ENCODE assay signal across 10 mouse cellular contexts in genomic region chr5:36736009-36736408, GRCm38 (mm10). TPM values are rescaled to one million over a fixed set of nuclear protein-coding genes. Genes with fewer than 3 reads are reported as not detected.
DNase-seq lines count a peak whose midpoint lies in the region; ATAC-seq and TF ChIP-seq lines count a peak whose summit lies in the region.
"Had no signal": no experiment of that assay in that cellular context is flagged by ENCODE, and none has a peak within 500 bp of the region (broad histone marks: within the 10 kb centered on the region; RNA-seq: fewer than 3 reads in every experiment).

No protein-coding gene starts in this region.

- H3K4me2 ChIP-seq in liver, embryonic 14.5 days (ENCODE audit: low read depth): peak overlapping the region; percentile 74
- H3K4me2 ChIP-seq in hindbrain, embryonic 14.5 days (replicated peaks): no peak overlapping the region
- H3K4me2 ChIP-seq: limb, embryonic 13.5 days had no signal

- H3K27ac ChIP-seq in heart, adult 2 months: no peak overlapping the region
- H3K27ac ChIP-seq in MEL (ENCODE audit: control insufficient read depth, low read depth, low read length): no peak overlapping the region
- peak overlapping the region; percentile 90 for H3K27ac ChIP-seq in liver, embryonic 14.5 days
- no peak overlapping the region for H3K27ac ChIP-seq in hindbrain, embryonic 14.5 days
- H3K27ac ChIP-seq: limb, embryonic 13.5 days had no signal

- TF ChIP-seq POLR2A in heart, adult 2 months (IDR thresholded peaks at IDR 0.05; ENCODE audit: insufficient read depth, low read depth, low read length): no peak
- no peak for TF ChIP-seq POLR2A in MEL (IDR thresholded peaks at IDR 0.05; ENCODE audit: control insufficient read depth in 1 of 2, insufficient read depth in 1 of 2, low read depth in 1 of 2, low read length in 2 of 2, poor library complexity in 1 of 2)

- H3K27me3 ChIP-seq in heart, adult 2 months (ENCODE audit: control insufficient read depth, insufficient read depth, low read length): no peaks in the 10 kb centered on the region
- no peaks in the 10 kb centered on the region for H3K27me3 ChIP-seq in MEL (ENCODE audit: control insufficient read depth in 1 of 2, insufficient read depth in 2 of 2, low read length in 2 of 2)
- H3K27me3 ChIP-seq in liver, embryonic 14.5 days (ENCODE audit: control insufficient read depth, insufficient read depth, low read length): no peaks in the 10 kb centered on the region
- H3K27me3 ChIP-seq in hindbrain, embryonic 14.5 days (ENCODE audit: control insufficient read depth, insufficient read depth, low read length): no peaks in the 10 kb centered on the region
- H3K27me3 ChIP-seq: limb, embryonic 13.5 days had no signal

- no peak overlapping the region for H3K9ac ChIP-seq in heart, adult 2 months (ENCODE audit: low read depth, low read length)
- no peak overlapping the region; the same call in 1 of the 2 replicates for H3K9ac ChIP-seq in MEL (ENCODE audit: control insufficient read depth, low read depth, low read length, poor library complexity, severe bottlenecking)
- peak overlapping the region; percentile 78 for H3K9ac ChIP-seq in liver, embryonic 14.5 days (replicated peaks)
- H3K9ac ChIP-seq in hindbrain, embryonic 14.5 days: no peak overlapping the region
- H3K9ac ChIP-seq: limb, embryonic 13.5 days had no signal

- TF ChIP-seq RAD21 in MEL (IDR thresholded peaks at IDR 0.05; ENCODE audit: low read depth, low read length): no peak

- H3K9me3 ChIP-seq in MEL (replicated peaks; ENCODE audit: insufficient read depth, low read length): no peaks in the 10 kb centered on the region
- no peaks in the 10 kb centered on the region for H3K9me3 ChIP-seq in liver, embryonic 14.5 days (ENCODE audit: control insufficient read depth, low read length)
- no peaks in the 10 kb centered on the region for H3K9me3 ChIP-seq in hindbrain, embryonic 14.5 days (ENCODE audit: control insufficient read depth, low read length)
- H3K9me3 ChIP-seq: limb, embryonic 13.5 days had no signal

- intact Hi-C loops in heart, adult 2 months (cut with DNase I): no loop called here
- intact Hi-C loops in heart, postnatal 25 days (cut with DNase I): no loop called here

- H3K4me1 ChIP-seq in heart, adult 2 months (ENCODE audit: control insufficient read depth, insufficient read depth, low read length): peaks cover 1% of the 10 kb centered on the region; the same call in 1 of the 2 replicates
- H3K4me1 ChIP-seq in MEL (ENCODE audit: control insufficient read depth in 1 of 2, insufficient read depth in 2 of 2, low read length in 2 of 2): peaks cover 4 to 28% of the 10 kb centered on the region in 2 experiments
- H3K4me1 ChIP-seq in liver, embryonic 14.5 days (replicated peaks; ENCODE audit: control insufficient read depth in 2 of 2, insufficient read depth in 2 of 2, low read length in 1 of 2): peaks cover 75 to 78% of the 10 kb centered on the region in 2 experiments
- H3K4me1 ChIP-seq in hindbrain, embryonic 14.5 days (replicated peaks; ENCODE audit: control insufficient read depth, insufficient read depth, low read length): no peaks in the 10 kb centered on the region
- H3K4me1 ChIP-seq: limb, embryonic 13.5 days had no signal

- 31% methylated on average over 8 of the region's 8 CpGs for WGBS in heart, adult 2 months
- WGBS in liver, embryonic 14.5 days (ENCODE audit: insufficient replicate concordance): 19% methylated on average over 8 of the region's 8 CpGs
- WGBS in hindbrain, embryonic 14.5 days: 79% methylated on average over 8 of the region's 8 CpGs

- H3K79me2 ChIP-seq in heart, adult 2 months (replicated peaks; ENCODE audit: control insufficient read depth, insufficient read depth, low read length): no peaks in the 10 kb centered on the region
- H3K79me2 ChIP-seq in MEL (ENCODE audit: control insufficient read depth, insufficient read depth, low read length, poor library complexity): no peaks in the 10 kb centered on the region

- H3K36me3 ChIP-seq in heart, adult 2 months (ENCODE audit: control insufficient read depth, insufficient read depth, low read length): no peaks in the 10 kb centered on the region
- H3K36me3 ChIP-seq in MEL (ENCODE audit: control insufficient read depth in 1 of 2, insufficient read depth in 2 of 2, low read length in 2 of 2): peaks cover 0 to 15% of the 10 kb centered on the region in 2 experiments; a peak in 2 of 4 replicates
- H3K36me3 ChIP-seq in liver, embryonic 14.5 days (replicated peaks; ENCODE audit: control insufficient read depth, insufficient read depth, low read depth): no peaks in the 10 kb centered on the region
- H3K36me3 ChIP-seq in hindbrain, embryonic 14.5 days (replicated peaks; ENCODE audit: control insufficient read depth, insufficient read depth): no peaks in the 10 kb centered on the region
- H3K36me3 ChIP-seq: limb, embryonic 13.5 days had no signal

- DNase-seq in heart, adult 2 months: peak; percentile 47 to 48
- no peak for DNase-seq in heart, postnatal 25 days (ENCODE audit: low spot score)
- DNase-seq in MEL (ENCODE audit: low read depth, low spot score): peak; percentile 97
- peak; percentile 55 for DNase-seq in c-Kit-positive CD71-negative TER-119-negative erythroid progenitor cells, embryonic 14.5 days (ENCODE audit: low read depth)
- DNase-seq in liver, embryonic 14.5 days (ENCODE audit: low read depth in 3 of 3, low spot score in 3 of 3): peak; percentile 98
- no peak for DNase-seq in embryo, embryonic 10 days (ENCODE audit: low spot score)
- DNase-seq in hindbrain, embryonic 14.5 days (ENCODE audit: low spot score): no peak
- no peak for DNase-seq in thymus, postnatal 14 days
- DNase-seq: kidney, adult 18-20 months had no signal

- no peak for TF ChIP-seq CTCF in heart, adult 2 months (IDR thresholded peaks at IDR 0.05)
- TF ChIP-seq CTCF in MEL (IDR thresholded peaks at IDR 0.05 in 2 of 3, conservative IDR thresholded peaks at IDR 0.05 in 1 of 3; ENCODE audit: control insufficient read depth in 1 of 3, insufficient read depth in 1 of 3, low read depth in 2 of 3, low read length in 3 of 3, poor library complexity in 1 of 3, severe bottlenecking in 1 of 3): no peak
- TF ChIP-seq CTCF in liver, embryonic 14.5 days (IDR thresholded peaks at IDR 0.05; ENCODE audit: low read depth): no peak

- 0 out of 2 replicates have a peak, but pooled peaks have one; percentile 24 for TF ChIP-seq EP300 in heart, adult 2 months (IDR thresholded peaks at IDR 0.05; ENCODE audit: insufficient read depth, low read depth, low read length)
- peak; percentile 99 to 100 for TF ChIP-seq EP300 in MEL (IDR thresholded peaks at IDR 0.05; ENCODE audit: low read depth in 1 of 2, low read length in 2 of 2)
- peak; percentile 99 for TF ChIP-seq EP300 in liver, embryonic 14.5 days (IDR thresholded peaks at IDR 0.05; ENCODE audit: low read depth)

- ATAC-seq in liver, embryonic 14.5 days (ENCODE audit: insufficient read depth): peak; percentile 81
- no peak for ATAC-seq in hindbrain, embryonic 14.5 days (ENCODE audit: low FRiP score)

- no peak overlapping the region for H3K4me3 ChIP-seq in heart, adult 2 months
- no peak overlapping the region for H3K4me3 ChIP-seq in MEL (ENCODE audit: control insufficient read depth in 1 of 2, insufficient read depth in 1 of 2, low read depth in 2 of 2, low read length in 2 of 2)
- peak overlapping the region; percentile 37 to 52 for H3K4me3 ChIP-seq in liver, embryonic 14.5 days (ENCODE audit: insufficient read depth in 1 of 2, low read depth in 2 of 2, low read length in 2 of 2)
- H3K4me3 ChIP-seq in hindbrain, embryonic 14.5 days (replicated peaks; ENCODE audit: low read length): no peak overlapping the region
- H3K4me3 ChIP-seq: limb, embryonic 13.5 days had no signal

TF ChIP-seq in MEL, 35 proteins besides CTCF, POLR2A, EP300 and RAD21 (continues in another document):
- TF ChIP-seq TAL1 (IDR thresholded peaks at IDR 0.05; ENCODE audit: low read length) (peak; percentile 100), SIN3A (IDR thresholded peaks at IDR 0.05; ENCODE audit: low read length) (peak; percentile 96), MAX (IDR thresholded peaks at IDR 0.05; ENCODE audit: low read length) (no peak), ETS1 (IDR thresholded peaks at IDR 0.05; ENCODE audit: low read depth, low read length) (peak; percentile 96), CHD1 (IDR thresholded peaks at IDR 0.05; ENCODE audit: low read depth, low read length) (no peak), POLR2AphosphoS5 (IDR thresholded peaks at IDR 0.05; ENCODE audit: borderline replicate concordance, low read depth, low read length) (no peak), CHD2 (IDR thresholded peaks at IDR 0.05; ENCODE audit: low read length) (no peak), MXI1 (IDR thresholded peaks at IDR 0.05; ENCODE audit: low read depth, low read length) (peak; percentile 71), ZMIZ1 (IDR thresholded peaks at IDR 0.05; ENCODE audit: low read depth, low read length) (peak; percentile 76; the same call in 1 of the 2 replicates), USF2 (IDR thresholded peaks at IDR 0.05; ENCODE audit: borderline replicate concordance in 1 of 2, insufficient read depth in 1 of 2, low read depth in 1 of 2, low read length in 2 of 2) (no peak), ELF1 (IDR thresholded peaks at IDR 0.05; ENCODE audit: low read depth, low read length) (peak; percentile 44; the same call in 1 of the 2 replicates), GABPA (IDR thresholded peaks at IDR 0.05; ENCODE audit: low read depth, low read length) (no peak)

RNA-seq across cellular contexts. Expression of gene Bloc1s4, which starts 12.4 kb away (rescaled TPM):
- 10 to 100 TPM; 11.1 to 13.5 TPM for total RNA-seq in heart, adult 2 months (2021)
- 8.8 and 9.7 TPM in 2 replicates for polyA plus RNA-seq in heart, adult 2 months (2012; rRNA removed)
- 10 to 100 TPM; 12.9 to 13.0 TPM for total RNA-seq in heart, postnatal 25 days (2021)
- 27.9 and 32.9 TPM in 2 replicates for total RNA-seq in MEL (2012; rRNA removed)
- polyA plus RNA-seq in MEL (2012; ENCODE audit: insufficient read depth in 1 of 2, insufficient read length in 2 of 2, low read depth in 1 of 2, low replicate concordance in 2 of 2, missing spikeins in 1 of 2): 10 to 100 TPM in 1 of 2 experiments, not detected in 1; 29.8 TPM
- 10.6 and 10.9 TPM in 2 replicates for polyA plus RNA-seq in liver, embryonic 14.5 days (2012; rRNA removed)
- polyA plus RNA-seq in liver, embryonic 14.5 days (2014; fragmentation: Nextera tagmentation; extraction: Ambion mirVana): 11.9 and 14.4 TPM in 2 replicates
- 26.0 and 26.1 TPM in 2 replicates for polyA plus RNA-seq in hindbrain, embryonic 14.5 days (2014; fragmentation: Nextera tagmentation; extraction: Ambion mirVana)

RNA-seq across cellular contexts. Expression of gene D5Ertd579e, which starts 40.2 kb away (rescaled TPM):
- 100 to 1,000 TPM in 1 of 2 experiments, 10 to 100 TPM in 1; 81.8 to 104 TPM for total RNA-seq in heart, adult 2 months (2021)
- polyA plus RNA-seq in heart, adult 2 months (2012; rRNA removed): 22.5 and 45.3 TPM in 2 replicates
- total RNA-seq in heart, postnatal 25 days (2021): 10 to 100 TPM; 79.8 to 91.2 TPM
- 15.9 and 18.9 TPM in 2 replicates for total RNA-seq in MEL (2012; rRNA removed)
- polyA plus RNA-seq in MEL (2012; ENCODE audit: insufficient read depth in 1 of 2, insufficient read length in 2 of 2, low read depth in 1 of 2, low replicate concordance in 2 of 2, missing spikeins in 1 of 2): 10 to 100 TPM in 1 of 2 experiments, not detected in 1; 31.1 TPM
- polyA plus RNA-seq in liver, embryonic 14.5 days (2012; rRNA removed): 13.9 and 16.2 TPM in 2 replicates
- 22.7 and 24.1 TPM in 2 replicates for polyA plus RNA-seq in liver, embryonic 14.5 days (2014; fragmentation: Nextera tagmentation; extraction: Ambion mirVana)
- 45.3 and 47.0 TPM in 2 replicates for polyA plus RNA-seq in hindbrain, embryonic 14.5 days (2014; fragmentation: Nextera tagmentation; extraction: Ambion mirVana)

Comparison
In these comparisons a context has a peak if more than half of its experiments do, and no peak if none do; other contexts are left out.
1. DNase-seq: peak in heart, adult 2 months (2 of 2), MEL (single experiment), c-Kit-positive CD71-negative TER-119-negative erythroid progenitor cells, embryonic 14.5 days (single experiment) and liver, embryonic 14.5 days (3 of 3); none in heart, postnatal 25 days (single experiment), embryo, embryonic 10 days (single experiment), hindbrain, embryonic 14.5 days (single experiment) and thymus, postnatal 14 days (single experiment).
2. H3K4me3 ChIP-seq: peak in liver, embryonic 14.5 days (2 of 2); none in heart, adult 2 months (single experiment), MEL (0 of 2) and hindbrain, embryonic 14.5 days (single experiment).